Mouse (Mus musculus) spleen, embryonic (tissue): ENCODE measurements around the gene B3gnt5.
"Not testable (repeated sequence)": the region's sequence is repeated elsewhere in the genome, so short reads cannot be mapped to it uniquely, and the experiment has no call there.

ENCODE experiments used
- CTCF ChIA-PET: fragments of 350-600 bp; sonication (Branson Sonifier 250); formaldehyde crosslinking; loops from one replicate; lab custom pipeline; 2022; lab: Charles Lee

Gene B3gnt5

DNA sequence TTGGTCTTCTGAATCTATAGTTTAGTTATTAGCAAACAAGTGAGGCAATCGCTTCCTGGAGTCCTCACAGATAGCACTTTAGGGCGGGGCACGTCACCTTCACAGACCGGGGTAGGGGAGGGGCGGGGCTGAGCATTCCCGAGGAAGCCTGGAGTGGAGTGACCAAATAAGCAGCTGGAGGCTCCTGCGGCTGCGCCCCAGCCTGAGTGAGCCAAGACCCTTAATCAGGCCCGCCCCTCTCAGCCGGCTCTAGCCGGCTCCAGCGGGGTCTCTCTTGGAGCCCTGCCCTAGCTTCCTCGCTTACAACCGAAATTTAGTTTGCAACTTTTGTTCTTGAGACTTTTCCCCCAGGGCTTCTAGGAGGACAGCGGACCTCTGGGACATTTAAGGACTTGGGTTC lies at the start of gene B3gnt5:
Gene B3gnt5, plus strand, starts transcription at position 135 of the 400 bp plus-strand sequence.
- CTCF ChIA-PET = no interaction called here

DNA sequence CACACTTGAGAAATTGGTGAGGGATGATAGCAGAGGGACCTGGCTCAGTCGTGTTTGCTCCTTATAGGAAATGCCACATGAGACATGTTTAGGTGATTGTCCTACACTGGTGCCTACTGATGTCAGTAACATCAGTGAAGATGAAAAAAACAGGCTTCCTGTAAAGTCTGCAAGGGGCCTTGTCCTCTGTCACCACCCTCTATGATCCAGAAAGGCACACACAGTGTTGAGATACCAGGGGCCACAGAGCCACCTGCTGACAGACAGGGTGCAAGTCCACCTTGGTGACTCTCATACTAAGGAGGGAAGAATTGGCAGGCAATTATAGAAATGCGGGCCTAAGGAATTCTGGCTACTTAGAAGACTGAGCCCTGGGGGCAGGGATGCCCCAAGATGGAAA lies 39.0 kb upstream of the B3gnt5 start:
- CTCF ChIA-PET = no interaction called here

DNA sequence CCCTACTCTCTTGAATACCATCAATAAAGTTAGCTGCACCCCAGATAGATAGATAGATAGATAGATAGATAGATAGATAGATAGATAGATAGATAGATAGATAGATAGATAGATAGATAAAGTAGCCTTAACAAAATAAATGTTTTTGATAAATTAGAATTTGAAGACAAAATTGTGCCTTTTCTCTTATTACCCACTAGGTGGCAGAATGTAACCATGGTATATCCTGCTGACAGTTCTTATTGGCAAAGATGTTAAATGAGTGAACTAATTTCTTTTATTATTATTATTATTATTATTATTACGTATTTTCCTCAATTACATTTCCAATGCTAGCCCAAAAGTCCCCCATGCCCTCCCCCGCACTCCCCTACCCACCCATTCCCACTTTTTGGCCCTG lies 35.9 kb upstream of the B3gnt5 start:
- CTCF ChIA-PET = not testable (repeated sequence)

DNA sequence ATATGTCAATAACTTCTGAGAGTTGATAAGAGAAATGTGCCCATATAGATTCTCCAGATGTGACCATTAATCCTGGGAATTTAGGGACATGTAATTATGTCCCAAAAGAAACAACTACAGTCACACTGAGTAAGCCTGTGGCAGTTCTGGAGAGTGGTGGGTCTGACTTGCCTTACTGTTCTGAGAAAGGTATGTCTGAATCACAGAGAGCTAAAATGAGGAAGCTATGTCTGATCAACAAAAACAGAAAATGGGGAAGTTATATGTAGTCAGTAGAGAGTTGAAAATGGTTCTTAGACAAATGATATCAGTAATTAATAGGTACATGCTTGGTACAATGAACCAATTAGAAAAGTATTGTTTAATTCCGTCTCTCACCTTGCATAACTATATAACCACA lies 27.1 kb upstream of the B3gnt5 start:
- CTCF ChIA-PET = interaction anchor here (0.6 kb wide), 1 partner anchor 1454 kb away, joined by 4 read pairs; no protein-coding TSS in a partner anchor

DNA sequence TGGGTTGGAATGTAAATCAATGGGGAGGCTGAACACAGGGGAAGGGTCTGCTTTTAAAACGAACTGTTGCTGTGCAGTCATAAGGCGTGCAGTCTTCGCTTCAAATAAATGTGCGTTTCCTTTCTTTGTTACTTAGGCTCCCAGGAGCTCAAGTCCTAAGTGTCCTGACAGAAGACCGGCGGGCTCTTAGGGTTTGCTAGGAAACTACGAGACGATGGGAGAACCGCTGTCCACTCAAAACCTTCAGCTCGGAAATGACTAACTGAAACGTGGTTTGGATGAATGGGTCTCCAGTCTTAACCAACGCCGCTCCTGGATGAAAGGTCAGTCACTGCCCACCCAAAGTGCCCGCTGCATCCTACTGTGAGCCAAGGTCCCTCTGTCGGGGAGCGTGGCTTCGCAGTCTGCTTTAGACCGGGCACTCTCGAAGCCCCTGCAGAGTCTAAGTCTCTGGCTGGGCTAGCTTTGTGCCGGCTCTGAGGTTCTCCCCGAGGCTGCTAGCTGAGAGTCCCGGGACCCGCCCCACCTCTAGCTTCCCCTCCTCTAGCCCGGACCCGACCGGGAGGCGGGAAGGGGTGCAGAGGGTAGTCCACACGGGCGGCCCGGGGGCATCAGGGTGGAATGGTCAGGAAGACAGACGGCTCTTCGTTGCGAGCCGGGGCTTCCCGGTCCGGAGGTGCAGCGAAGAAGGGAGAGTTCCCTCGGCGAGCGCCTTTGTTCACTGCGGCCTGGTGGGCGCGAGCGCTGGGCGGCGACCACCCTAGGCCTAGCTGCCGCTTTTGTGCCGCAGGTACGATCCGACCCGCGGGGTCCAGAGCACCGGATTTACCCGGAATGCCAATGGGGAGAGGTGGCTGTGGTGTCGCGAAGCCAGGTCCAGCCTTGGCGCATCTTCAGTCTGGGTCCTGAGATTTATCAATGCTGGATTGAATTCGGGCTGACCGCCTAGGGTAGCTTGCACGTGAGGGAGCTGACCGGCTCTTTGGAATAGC lies 793 bp downstream of the B3gnt5 start:
- CTCF ChIA-PET = interaction anchor here (1.0 kb wide), 1 partner anchor 58 kb away, joined by 8 read pairs; no protein-coding TSS in a partner anchor

DNA sequence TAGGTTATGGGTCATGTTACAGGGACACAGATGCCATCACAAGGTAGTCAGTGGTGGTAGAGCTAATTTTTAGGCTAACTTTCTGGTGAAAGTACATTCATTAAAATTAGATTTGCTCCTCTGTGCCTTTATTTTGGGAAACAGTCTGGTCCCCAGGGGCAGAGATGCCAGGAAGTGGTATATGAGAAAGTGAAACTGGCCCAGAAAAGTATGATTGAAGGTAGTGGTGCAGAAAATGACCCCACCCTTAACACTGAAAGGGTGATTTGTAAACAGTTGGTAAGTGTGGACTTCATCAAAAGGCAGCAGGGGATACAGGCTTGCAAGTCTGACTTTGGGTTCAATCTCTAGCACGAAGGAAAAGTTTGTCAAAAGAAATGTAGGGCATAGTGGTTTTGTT lies 1.7 kb downstream of the B3gnt5 start:
- CTCF ChIA-PET = interaction anchor here (1.0 kb wide), 1 partner anchor 57 kb away, joined by 8 read pairs; no protein-coding TSS in a partner anchor

DNA sequence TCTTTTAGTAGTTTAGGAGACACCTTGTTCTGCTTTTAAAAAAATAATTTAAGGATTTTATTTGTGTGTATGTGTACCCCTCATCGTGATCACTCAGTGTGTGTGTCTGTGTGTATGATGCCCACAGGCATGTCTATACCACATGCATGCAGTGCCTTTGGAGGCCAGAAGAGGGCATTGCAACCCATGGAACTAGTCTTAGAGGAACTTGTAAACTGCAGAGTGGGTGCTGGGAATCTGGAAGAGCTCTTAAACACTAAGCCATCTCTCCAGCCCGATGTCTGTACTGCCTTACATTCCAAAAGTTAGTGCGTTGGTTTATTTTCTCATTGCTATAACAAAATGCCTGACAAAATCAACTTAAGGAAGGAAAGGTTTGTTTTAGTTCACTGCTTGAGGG lies 6.1 kb downstream of the B3gnt5 start:
- CTCF ChIA-PET = interaction anchor here (0.7 kb wide), 1 partner anchor 25 kb away, joined by 4 read pairs; no protein-coding TSS in a partner anchor

DNA sequence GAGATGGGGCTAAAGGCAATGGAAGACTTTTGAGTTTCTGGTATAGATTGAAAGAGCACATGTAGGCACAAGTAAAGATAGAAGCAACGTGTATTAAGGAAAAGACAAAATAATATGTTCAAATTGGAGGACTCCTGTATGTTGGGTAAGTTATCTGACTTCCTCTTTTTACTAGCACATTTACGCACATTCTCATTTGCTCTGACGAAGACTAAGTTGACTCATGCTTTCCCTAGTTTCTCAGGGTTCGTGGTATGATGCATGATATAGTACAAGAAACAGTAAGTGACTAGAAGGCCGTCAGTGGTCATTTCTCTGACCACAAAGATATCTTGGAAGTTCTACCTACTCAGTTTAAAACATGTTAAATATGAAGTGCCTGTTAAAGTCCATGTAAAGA lies 8.0 kb downstream of the B3gnt5 start:
- CTCF ChIA-PET = interaction anchor here (0.7 kb wide), 1 partner anchor 891 kb away, joined by 3 read pairs; the partner anchor contains the start of genes Hira and Mrpl40

DNA sequence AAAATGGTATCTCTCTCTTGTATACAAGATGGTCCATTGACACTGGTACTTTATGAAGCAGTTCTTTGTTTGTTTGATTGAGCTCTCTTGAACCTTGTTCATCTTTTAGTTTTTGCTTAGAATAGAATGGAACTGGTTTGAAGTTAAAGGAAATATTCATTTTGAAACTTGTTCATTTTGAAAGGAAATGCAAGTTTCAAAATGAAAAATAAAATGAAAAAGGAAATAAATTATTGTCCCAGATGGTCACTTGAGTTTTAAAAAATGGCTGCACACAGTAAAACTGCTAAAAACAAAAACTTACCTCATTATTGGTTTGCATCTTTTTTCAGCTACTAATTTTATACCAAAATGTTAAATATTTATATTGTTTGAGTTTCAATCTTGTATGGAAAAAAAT lies 12.0 kb downstream of the B3gnt5 start:
- CTCF ChIA-PET = no interaction called here

DNA sequence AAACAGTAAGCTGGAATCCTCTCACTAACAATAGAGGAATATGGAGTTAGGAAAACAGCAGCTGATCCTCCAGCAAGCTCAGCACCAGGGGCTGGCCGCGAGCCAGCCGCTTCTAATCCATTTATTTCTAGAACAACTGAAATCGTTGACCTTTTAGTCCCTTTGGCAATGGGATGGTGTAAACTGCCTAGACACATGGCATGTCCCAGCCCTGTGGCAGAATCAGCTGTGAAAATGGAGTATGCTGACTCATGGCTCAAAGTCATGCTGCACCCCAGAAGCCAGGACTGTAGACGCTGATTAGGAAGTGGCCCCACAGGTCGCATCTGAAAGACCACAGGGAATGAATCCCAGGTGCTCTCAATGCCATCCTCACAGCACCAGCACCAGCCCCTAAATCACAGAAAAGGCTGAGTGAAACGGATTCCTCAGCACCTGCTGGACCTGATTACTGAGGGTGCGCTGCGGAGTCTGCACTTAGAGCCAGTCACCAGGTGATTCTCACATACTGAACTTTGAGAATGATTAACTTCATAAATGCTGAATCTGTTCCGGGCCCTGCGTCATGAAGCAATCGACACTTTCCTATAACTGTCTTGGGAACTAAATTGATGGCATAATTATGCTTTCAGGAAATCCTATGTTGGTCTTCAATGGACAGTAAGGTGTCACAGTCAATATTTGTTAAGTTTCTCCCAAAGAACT lies 26.5 kb downstream of the B3gnt5 start:
- CTCF ChIA-PET = no interaction called here

DNA sequence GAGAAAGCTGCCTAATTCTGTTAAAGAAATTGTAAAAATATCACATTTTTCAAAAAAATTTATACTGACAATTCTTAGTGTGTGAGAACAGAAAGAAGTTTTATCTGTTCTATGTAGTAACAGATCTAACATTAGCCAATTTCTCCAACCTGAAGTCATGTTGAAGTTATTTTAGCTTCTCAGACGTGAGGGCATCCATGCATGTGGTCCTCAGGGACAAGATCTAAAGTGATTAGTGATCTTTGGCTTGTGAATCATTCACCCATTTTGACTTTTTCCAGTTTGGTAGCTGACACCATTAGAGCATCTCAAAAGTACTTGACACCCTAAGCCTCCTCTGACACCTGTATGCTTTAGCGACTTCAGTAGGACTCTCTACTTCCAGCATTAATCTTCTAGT lies 29.9 kb downstream of the B3gnt5 start:
- CTCF ChIA-PET = no interaction called here

DNA sequence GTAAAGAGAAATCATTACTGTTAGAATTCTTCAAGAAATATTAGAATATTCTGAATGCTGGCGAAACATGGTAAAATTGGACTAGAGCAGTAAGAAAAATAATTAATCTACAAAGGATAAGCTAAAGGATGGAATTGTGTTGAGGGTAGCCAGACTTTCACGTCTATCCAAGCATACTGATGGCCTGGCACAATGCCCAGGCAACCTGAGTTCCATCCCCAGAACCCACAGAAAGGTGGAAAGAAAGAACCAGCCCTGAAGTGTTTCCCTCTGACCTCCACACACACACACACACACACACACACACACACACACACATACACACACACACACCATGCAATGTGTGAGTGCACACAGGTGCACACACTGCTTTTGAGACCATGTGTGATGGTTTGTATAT lies 58.8 kb downstream of the B3gnt5 start:
- CTCF ChIA-PET = interaction anchor here (0.6 to 1.2 kb wide), 2 partner anchors 58 to 394 kb away, joined by 5 to 8 read pairs; no protein-coding TSS in a partner anchor
